Mouse (Mus musculus) liver, embryonic 13.5 days (tissue): ENCODE results near the gene Sac3d1. TPM values are rescaled to one million over a fixed set of nuclear protein-coding genes. Genes with fewer than 3 reads are reported as not detected.

ENCODE experiments used
- ATAC-seq: fragments of 200-750 bp; cut with Nextera tagmentation; 2 replicates; pipeline ENCODE4 v1.8.0; 2017; ENCODE audit warnings: low read depth, mild to moderate bottlenecking, moderate number of reproducible peaks, moderate library complexity
- DNase-seq: peaks from one replicate; pipeline ENCODE4 v3.0.0; 2022
- H3K27ac ChIP-seq: fragments of 300-500 bp; sonication (generic); 2 replicates; pipeline ENCODE4 v1.5.1; 2015; ENCODE audit warnings: moderate library complexity, mild to moderate bottlenecking, inconsistent platforms
- H3K27me3 ChIP-seq: fragments of 300-500 bp; sonication (generic); 2 replicates; pipeline ENCODE4 v1.6.1; 2015; ENCODE audit warnings: mild to moderate bottlenecking, inconsistent platforms
- H3K36me3 ChIP-seq: fragments of 300-500 bp; sonication (generic); 2 replicates; pipeline ENCODE4 v1.6.1; 2015; ENCODE audit warnings: mild to moderate bottlenecking, inconsistent platforms
- H3K4me1 ChIP-seq: fragments of 300-500 bp; sonication (generic); replicated peaks from 2 replicates; pipeline ENCODE4 v1.6.1; 2015; ENCODE audit warnings: inconsistent platforms
- H3K4me2 ChIP-seq: fragments of 300-500 bp; sonication (generic); 2 replicates; pipeline ENCODE4 v1.6.1; 2015; ENCODE audit warnings: inconsistent platforms, mild to moderate bottlenecking, moderate library complexity
- H3K4me3 ChIP-seq: fragments of 300-500 bp; sonication (generic); replicated peaks from 2 replicates; pipeline ENCODE4 v1.5.1; 2015; ENCODE audit warnings: mild to moderate bottlenecking, inconsistent platforms
- H3K9ac ChIP-seq: fragments of 300-500 bp; sonication (generic); 2 replicates; pipeline ENCODE4 v1.6.1; 2015; ENCODE audit warnings: mild to moderate bottlenecking, inconsistent platforms
- H3K9me3 ChIP-seq: fragments of 300-500 bp; sonication (generic); replicated peaks from 2 replicates; pipeline ENCODE4 v1.6.1; 2016; ENCODE audit warnings: inconsistent platforms
- WGBS: fragments of 180-500 bp; shearing (Covaris S2); methylation state at CpG from one replicate; pipeline ENCODE4 v1.1.7; 2015; ENCODE audit not compliant: insufficient replicate concordance; 5-methylcytosine and 5-hydroxymethylcytosine counted together
- polyA plus RNA-seq: library from polyadenylated mRNA; unstranded; fragments of >200 nt; fragmentation: Nextera tagmentation; extraction: Ambion mirVana; gene quantifications from 2 replicates; pipeline ENCODE4 v1.2.1, GENCODE M21; 2015

Sac3d1 gene
- polyA plus RNA-seq, 1 experiment from 2014 or later, result 27.9 TPM

GRCm38 (mm10) chr19:6067724-6068415 is 50.6 kb downstream of the Sac3d1 start, which contains the start of gene Tm7sf2:
Gene Tm7sf2, minus strand, starts transcription at chr19:6068373.
- ATAC-seq, result peak; percentile 91
- H3K36me3 ChIP-seq, result peaks cover 30% of the 10 kb centered on the region
- H3K9ac ChIP-seq, result peak within 1 kb of the TSS; percentile 79
- peak; percentile 91 for DNase-seq
- H3K4me2 ChIP-seq, result peak within 1 kb of the TSS; percentile 93
- H3K4me1 ChIP-seq, result peaks cover 42% of the 10 kb centered on the region
- peak within 1 kb of the TSS; percentile 64 for H3K4me3 ChIP-seq
- WGBS, result 16% methylated on average over 33 of the region's 33 CpGs
- no peaks in the 10 kb centered on the region for H3K9me3 ChIP-seq
- peak within 1 kb of the TSS; percentile 84 for H3K27ac ChIP-seq
- no peaks in the 10 kb centered on the region for H3K27me3 ChIP-seq

GRCm38 (mm10) chr19:6067011-6067723 is 51.3 kb downstream of the Sac3d1 start:
- WGBS, result under 1% methylated on average over 30 of the region's 30 CpGs
- Histone ChIP-seq H3K4me1 (peaks cover 49% of the 10 kb centered on the region), H3K27ac (peak overlapping the region; percentile 84), H3K4me3 (peak overlapping the region; percentile 64), H3K9ac (peak overlapping the region; percentile 79), H3K36me3 (peaks cover 30% of the 10 kb centered on the region), H3K4me2 (peak overlapping the region; percentile 93), H3K9me3 (no peaks in the 10 kb centered on the region), H3K27me3 (no peaks in the 10 kb centered on the region)
- ATAC-seq (peak; percentile 70), DNase-seq (peak; percentile 83)

GRCm38 (mm10) chr19:6066571-6066970 is 51.9 kb downstream of the Sac3d1 start:
- Histone ChIP-seq H3K27ac (peak overlapping the region; percentile 84; the same call in 1 of the 2 replicates), H3K27me3 (no peaks in the 10 kb centered on the region), H3K4me3 (peak overlapping the region; percentile 64), H3K9ac (peak overlapping the region; percentile 79), H3K36me3 (peaks cover 30% of the 10 kb centered on the region), H3K4me1 (peaks cover 55% of the 10 kb centered on the region), H3K9me3 (no peaks in the 10 kb centered on the region), H3K4me2 (peak overlapping the region; percentile 93)
- no peak for ATAC-seq
- no peak for DNase-seq
- 44% methylated on average over 5 of the region's 5 CpGs for WGBS

Other genes with a start within 250 kb of the Sac3d1 start
- gene Frmd8, start 243.4 kb downstream of the Sac3d1 start, polyA plus RNA-seq, result 13.9 and 15.8 TPM in 2 replicates
- 5.7 and 6.8 TPM in 2 replicates for gene Slc25a45, start 240.8 kb downstream of the Sac3d1 start, polyA plus RNA-seq
- gene Tigd3, start 224.5 kb downstream of the Sac3d1 start, polyA plus RNA-seq, result 2.5 TPM in 2 replicates
- 56.7 and 60.0 TPM in 2 replicates for gene Dpf2, start 205.6 kb downstream of the Sac3d1 start, polyA plus RNA-seq
- gene Cdc42ep2, start 193.8 kb downstream of the Sac3d1 start, polyA plus RNA-seq, result 2.7 and 3.0 TPM in 2 replicates
- 62.2 and 69.8 TPM in 2 replicates for gene Pola2, start 154.4 kb downstream of the Sac3d1 start, polyA plus RNA-seq
- gene Slc22a20, start 132.5 kb downstream of the Sac3d1 start, polyA plus RNA-seq, result not detected in 2 replicates
- 21.9 and 26.3 TPM in 2 replicates for gene Capn1, start 102.8 kb downstream of the Sac3d1 start, polyA plus RNA-seq
- 11.6 and 13.9 TPM in 2 replicates for gene Syvn1, start 72.1 kb downstream of the Sac3d1 start, polyA plus RNA-seq
- 50.2 and 59.4 TPM in 2 replicates for gene Mrpl49, start 60.9 kb downstream of the Sac3d1 start, polyA plus RNA-seq
- 639 and 696 TPM in 2 replicates for gene Fau, start 60.8 kb downstream of the Sac3d1 start, polyA plus RNA-seq
- 22.1 and 23.2 TPM in 2 replicates for gene Znhit2, start 57.5 kb downstream of the Sac3d1 start, polyA plus RNA-seq
- gene Tm7sf2, start 50.3 kb downstream of the Sac3d1 start, polyA plus RNA-seq, result 30.6 and 33.2 TPM in 2 replicates
- gene Vps51, start 41.4 kb downstream of the Sac3d1 start, polyA plus RNA-seq, result 29.1 and 31.6 TPM in 2 replicates
- gene Tmem262, start 38.6 kb downstream of the Sac3d1 start, polyA plus RNA-seq, result not detected in 2 replicates
- gene Gm28374, start 36.4 kb downstream of the Sac3d1 start, polyA plus RNA-seq, result 0.49 and 0.80 TPM in 2 replicates
- gene Zfpl1, start 33.7 kb downstream of the Sac3d1 start, polyA plus RNA-seq, result 22.6 and 23.5 TPM in 2 replicates
- gene Cdca5, start 33.7 kb downstream of the Sac3d1 start, polyA plus RNA-seq, result 34.2 and 39.3 TPM in 2 replicates
- gene AC131692.1, start 24.2 kb downstream of the Sac3d1 start, polyA plus RNA-seq, result 0.30 and 0.32 TPM in 2 replicates
- 2.2 and 2.6 TPM in 2 replicates for gene Naaladl1, start 12.9 kb downstream of the Sac3d1 start, polyA plus RNA-seq
- gene Snx15, start 9.7 kb upstream of the Sac3d1 start, polyA plus RNA-seq, result 46.5 and 48.5 TPM in 2 replicates
- gene Batf2, start 22.3 kb upstream of the Sac3d1 start, polyA plus RNA-seq, result 0.12 and 0.29 TPM in 2 replicates
- gene Arl2, start 22.9 kb upstream of the Sac3d1 start, polyA plus RNA-seq, result 37.1 and 38.0 TPM in 2 replicates
- gene Majin, start 65.7 kb upstream of the Sac3d1 start, polyA plus RNA-seq, result not detected in 2 replicates
- gene Gpha2, start 107.7 kb upstream of the Sac3d1 start, polyA plus RNA-seq, result 0.17 TPM in 1 of 2 replicates, not detected in the other
- 3.5 and 4.9 TPM in 2 replicates for gene Ppp2r5b, start 117.2 kb upstream of the Sac3d1 start, polyA plus RNA-seq
- 4.1 and 4.8 TPM in 2 replicates for gene Atg2a, start 123.0 kb upstream of the Sac3d1 start, polyA plus RNA-seq
- 68.8 and 72.6 TPM in 2 replicates for gene Ehd1, start 158.1 kb upstream of the Sac3d1 start, polyA plus RNA-seq
- gene Cdc42bpg, start 187.8 kb upstream of the Sac3d1 start, polyA plus RNA-seq, result 0.14 and 0.16 TPM in 2 replicates
- 26.3 and 29.9 TPM in 2 replicates for gene Men1, start 216.3 kb upstream of the Sac3d1 start, polyA plus RNA-seq
- 4.5 and 5.8 TPM in 2 replicates for gene Map4k2, start 222.5 kb upstream of the Sac3d1 start, polyA plus RNA-seq
- 68.4 and 92.3 TPM in 2 replicates for gene Sf1, start 245.0 kb upstream of the Sac3d1 start, polyA plus RNA-seq